Mouse (Mus musculus) heart, postnatal 4 days (tissue): ENCODE results near the gene Iffo1. TPM values are rescaled to one million over a fixed set of nuclear protein-coding genes. Genes with fewer than 3 reads are reported as not detected.
A peak's percentile ranks its signal among the peaks of the same experiment; 100 is the strongest.
"Not testable (repeated sequence)": the region's sequence is repeated elsewhere in the genome, so short reads cannot be mapped to it uniquely, and the experiment has no call there.

Experiments used
- DNase-seq: peaks from one replicate; pipeline ENCODE4 v3.0.0; 2021
- total RNA-seq, 2 experiments: library from RNA; stranded (reverse); gene quantifications; 2 replicates each; pipeline ENCODE4 v1.2.3; 2021

Gene Iffo1
- total RNA-seq, 2 experiments from 2014 or later: 18.0 to 18.6 TPM

GRCm38 (mm10) chr6:125162615-125163305 lies 17.7 kb downstream of the Iffo1 start:
- DNase-seq: not testable (repeated sequence)

DNA sequence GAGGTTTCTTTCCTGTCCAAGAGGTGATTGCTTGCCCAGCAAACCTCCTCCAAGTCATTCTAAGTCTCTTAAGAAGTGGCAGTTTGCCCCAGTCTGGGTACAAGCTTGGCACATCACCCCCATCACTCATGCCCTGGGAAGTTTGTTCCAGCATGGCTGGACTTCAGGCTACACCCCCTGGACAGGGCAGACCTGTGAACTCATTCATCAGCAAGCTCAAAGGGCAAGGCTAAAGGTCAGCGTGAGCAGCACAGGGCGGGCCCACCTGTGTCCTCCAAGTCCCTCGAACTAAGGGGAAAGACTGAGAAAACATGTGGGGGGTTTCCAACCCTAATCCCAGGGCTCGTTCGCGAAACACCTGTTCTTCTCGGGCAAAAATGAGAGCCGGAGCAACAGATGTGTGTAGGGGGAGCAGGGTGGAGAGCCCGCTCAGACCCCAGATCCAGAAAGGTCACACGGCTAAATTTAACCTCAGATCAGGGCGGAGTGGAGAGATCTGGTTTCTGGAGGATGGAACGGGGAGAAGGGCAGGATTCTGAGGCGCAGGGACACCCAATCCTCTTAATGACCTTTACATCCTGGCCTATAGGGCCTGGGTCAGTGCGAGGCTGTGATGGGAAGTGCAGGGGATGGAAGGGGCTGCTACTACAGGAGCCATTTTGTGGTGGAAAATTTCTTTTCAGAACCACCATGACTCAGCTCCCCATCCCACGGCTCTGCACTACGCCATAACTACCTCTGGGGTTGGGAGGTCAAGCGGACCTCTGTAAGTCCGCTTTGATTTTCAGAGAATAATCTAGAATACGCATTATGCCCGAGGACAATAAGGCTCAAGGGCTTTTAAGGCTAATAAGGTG lies 19.0 kb downstream of the Iffo1 start:
- no peak for DNase-seq

DNA sequence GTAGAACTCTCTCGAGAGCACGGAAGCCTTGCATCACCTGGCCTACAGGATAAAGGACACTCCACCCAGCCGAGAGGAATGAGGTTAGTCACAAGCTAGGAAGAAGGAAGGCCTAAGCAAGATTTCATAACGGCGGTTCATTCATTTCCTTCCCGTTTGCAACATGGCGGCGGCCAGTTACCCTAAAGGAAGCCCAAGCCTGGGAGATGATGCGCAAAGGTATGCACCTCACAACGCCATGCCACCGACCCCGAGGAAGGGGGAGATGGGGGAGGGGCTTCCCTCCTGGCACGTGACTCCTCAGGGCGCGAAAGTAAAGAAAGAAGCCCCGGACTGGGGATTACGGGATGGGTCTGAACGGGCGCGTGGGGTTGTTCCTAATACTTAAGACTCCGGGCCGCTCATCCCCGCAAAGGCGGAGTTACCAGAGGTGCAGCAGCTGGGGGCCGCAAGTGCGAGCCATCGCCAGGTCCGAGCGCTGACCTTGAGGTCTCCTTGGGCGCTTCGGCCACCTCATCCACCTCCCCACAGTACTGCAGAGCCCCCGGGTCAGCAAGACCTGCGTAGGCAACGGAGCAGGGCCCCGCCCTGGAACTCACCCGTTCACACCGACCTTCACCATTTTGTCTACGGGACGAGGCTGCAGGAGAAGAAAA lies 19.8 kb downstream of the Iffo1 start:
- peak; percentile 78 for DNase-seq

DNA sequence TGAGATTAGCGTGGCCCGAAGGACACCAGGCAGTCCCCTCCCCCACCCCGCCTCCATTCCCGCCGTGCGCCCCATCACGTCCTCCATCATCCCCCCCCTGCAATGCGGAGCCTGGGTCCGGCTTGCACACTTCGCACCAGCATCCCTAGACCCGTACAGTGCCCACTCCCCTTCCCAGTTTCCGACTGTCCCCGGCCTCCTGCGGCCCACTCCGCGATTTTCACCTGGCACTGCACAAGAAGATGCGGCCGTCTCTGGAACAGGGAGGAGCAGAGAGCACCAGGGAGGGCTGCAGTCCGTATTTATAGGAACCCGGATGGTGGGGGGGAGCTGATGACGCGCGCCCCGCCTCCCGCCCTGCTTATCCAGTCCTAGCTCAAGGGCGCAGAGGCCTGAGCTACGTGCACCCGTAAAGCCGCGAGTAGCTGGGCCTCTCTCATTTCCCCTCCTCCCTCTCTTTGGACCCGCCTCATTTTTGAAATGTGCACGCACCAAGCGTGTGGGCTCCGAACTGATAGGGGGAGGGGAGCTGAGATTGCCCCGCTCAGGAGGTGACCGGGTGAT lies 20.4 kb downstream of the Iffo1 start:
- peak; percentile 98 for DNase-seq

- DNase-seq: peak; percentile 89
Observed at GRCm38 (mm10) chr6:125166051-125166751, 21.2 kb downstream of the Iffo1 start, which contains the start of gene Gapdh. Gene Gapdh, minus strand, starts transcription at chr6:125166467.

- peak; percentile 73 for DNase-seq
Observed at GRCm38 (mm10) chr6:125166861-125167650, 22.0 kb downstream of the Iffo1 start.

GRCm38 (mm10) chr6:125168086-125168485 lies 23.0 kb downstream of the Iffo1 start:
- DNase-seq: no peak

DNA sequence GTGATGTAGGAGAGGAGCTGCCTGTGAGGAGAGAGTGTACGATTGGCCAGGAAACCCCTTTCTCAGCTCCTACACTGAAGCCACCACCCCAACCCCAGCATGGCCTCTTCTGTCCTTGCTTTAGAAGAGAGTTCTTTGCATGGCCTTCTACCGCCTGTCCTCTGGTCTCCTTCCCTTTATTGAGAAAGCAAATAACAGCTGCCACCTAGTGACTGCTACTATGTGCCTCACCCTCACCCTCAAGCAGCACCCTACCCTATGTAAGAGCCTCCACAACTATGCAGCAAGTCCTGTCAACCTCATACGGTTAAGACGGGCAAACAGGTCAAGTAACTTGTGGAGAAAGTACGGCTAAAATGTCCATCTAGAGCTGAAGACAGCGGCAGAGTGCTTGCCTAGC lies 25.2 kb downstream of the Iffo1 start:
- DNase-seq: no peak

- DNase-seq: no peak
Observed at GRCm38 (mm10) chr6:125172474-125172873, 27.4 kb downstream of the Iffo1 start.

- no peak for DNase-seq
Observed at GRCm38 (mm10) chr6:125173256-125173655, 28.2 kb downstream of the Iffo1 start.

DNA sequence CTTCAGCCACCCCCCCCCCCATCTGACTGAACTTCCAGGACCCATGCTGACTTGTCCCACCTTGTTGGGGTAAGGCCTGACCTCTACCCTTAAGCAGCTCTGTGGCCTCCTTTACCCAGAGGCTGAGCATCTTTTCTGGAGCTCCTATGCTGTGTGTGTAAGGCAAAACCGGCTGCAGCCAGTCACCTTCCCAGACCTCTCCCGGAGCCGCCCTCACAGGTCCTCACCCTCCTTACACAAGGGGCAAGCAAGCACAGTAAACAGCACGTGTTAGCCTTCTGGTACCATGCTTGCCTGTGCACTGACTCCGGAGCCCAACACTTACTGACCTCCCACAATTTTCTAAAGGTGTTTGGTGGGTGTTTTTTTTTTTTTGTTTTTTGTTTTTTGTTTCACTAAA lies 30.4 kb downstream of the Iffo1 start:
- DNase-seq: no peak

DNA sequence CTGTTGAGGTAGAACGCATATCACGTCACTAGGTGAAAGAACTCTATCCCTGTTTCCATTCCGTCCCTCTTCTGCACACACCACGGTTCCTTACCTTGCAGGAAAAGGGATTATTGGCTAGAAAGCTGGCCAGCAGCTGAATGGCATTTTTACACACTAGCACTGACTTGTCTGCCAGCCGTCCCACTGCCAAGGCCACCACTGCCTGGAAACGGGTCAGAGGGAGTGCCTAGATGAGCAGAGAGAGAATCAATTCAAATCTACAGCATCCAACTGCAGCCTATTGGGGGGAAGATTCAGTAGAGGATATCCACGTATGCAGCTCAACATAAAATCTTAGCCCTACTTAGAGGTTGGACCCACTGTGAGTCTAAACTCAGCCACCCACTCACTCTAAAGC lies 34.6 kb downstream of the Iffo1 start:
- DNase-seq: no peak

DNA sequence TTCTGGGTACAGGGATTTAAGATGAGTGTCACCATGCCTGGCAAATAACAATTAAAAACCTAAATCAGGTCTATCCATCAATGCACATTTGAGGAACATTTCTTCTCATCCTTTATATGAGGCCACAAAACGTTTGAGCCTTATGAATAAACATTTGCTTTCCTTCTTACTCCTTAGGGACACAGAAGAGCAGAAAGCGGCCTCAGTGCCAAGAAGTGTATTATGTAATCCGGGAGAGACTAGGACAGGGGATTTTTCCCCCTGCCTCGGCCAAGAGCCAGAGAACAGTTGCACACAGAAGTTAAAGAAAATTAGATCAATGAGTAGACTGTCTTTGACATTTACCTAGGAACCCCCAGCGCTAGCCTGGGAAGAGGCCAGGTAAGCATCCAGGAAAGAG lies 37.1 kb downstream of the Iffo1 start:
- no peak for DNase-seq

DNA sequence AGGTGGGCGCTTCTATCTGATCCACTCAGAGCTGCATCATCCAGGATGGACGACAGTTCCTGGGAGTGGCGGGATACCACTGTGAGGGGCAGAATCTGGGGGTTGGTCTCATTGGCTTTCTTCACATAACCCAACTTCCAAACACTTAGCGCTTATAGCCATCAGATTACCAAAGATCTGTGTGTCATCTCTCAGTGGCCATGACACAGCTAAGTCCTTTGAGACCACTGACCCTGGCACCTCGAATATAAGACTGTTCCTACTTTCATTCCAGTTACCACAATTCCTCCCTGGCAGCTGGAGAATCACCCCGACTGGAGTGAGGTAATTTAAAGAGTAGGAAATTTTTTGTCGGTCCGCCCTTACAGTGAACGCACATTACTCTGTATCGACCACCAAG lies 41.2 kb downstream of the Iffo1 start:
- DNase-seq: no peak

DNA sequence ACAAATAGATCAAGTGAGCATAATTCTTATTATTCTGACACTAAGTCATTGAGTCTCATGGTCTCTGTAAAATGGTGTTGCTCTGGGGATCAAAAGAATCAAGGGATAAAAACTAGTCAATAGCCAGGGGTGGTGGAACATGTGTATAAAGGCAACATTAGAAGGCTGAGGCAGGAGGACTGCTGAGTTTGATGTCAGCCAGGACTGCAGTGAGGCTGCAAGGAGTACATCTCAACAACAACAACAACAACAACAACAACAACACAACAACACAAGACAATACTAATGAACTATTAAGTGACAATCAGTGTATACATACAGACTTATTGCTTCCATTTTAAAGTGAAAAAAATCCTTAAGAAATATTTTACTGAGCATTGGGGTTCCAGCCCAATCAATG lies 45.8 kb downstream of the Iffo1 start:
- no peak for DNase-seq

DNA sequence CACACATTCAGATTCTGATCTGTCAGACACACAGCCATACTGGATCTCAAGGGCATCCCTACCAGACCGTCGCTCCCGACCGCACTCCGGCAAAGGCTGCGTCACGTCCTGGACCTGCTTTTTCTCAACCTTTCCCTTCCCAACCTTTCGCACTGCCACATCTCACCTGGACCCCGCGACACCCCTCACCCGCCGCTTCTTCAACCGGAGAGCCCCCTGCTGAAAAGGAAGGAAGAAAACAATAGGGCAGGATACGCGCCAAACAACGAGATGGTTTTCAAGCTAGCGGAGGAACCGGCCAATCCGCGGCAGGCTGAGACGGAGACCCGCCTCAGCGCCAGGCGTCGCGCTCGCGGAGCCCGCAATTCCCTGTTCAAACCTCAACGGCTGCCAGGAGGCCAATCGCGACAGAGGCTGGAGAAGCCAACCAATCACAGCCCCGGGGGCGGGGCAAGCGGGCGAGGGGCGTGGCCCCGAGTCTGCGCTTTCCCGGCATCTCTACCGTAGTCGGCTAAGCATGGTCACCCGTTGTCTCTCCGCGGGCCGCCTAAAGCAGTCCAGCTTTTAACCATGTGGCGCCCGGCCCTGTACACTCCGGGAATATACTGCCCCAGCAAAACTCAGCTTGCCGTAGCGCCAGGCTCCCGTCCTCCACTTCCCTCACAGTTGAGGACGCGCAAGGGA lies 46.4 kb downstream of the Iffo1 start, which contains the start of the genes Ncapd2 and Mrpl51:
Gene Ncapd2 (minus strand): TSS at position 370 of the 684 bp plus-strand sequence.
Gene Mrpl51 (plus strand): TSS at position 470 of the 684 bp plus-strand sequence.
- peak; percentile 98 for DNase-seq

- DNase-seq: peak; percentile 94
Observed at GRCm38 (mm10) chr6:125192016-125192714, 47.1 kb downstream of the Iffo1 start.

- DNase-seq: no peak
Observed at GRCm38 (mm10) chr6:125192841-125193240, 47.8 kb downstream of the Iffo1 start.

GRCm38 (mm10) chr6:125193390-125193789 lies 48.3 kb downstream of the Iffo1 start:
- no peak for DNase-seq

GRCm38 (mm10) chr6:125195541-125196075 lies 50.6 kb downstream of the Iffo1 start:
- DNase-seq: no peak
